Comparison of ENCODE assay signal across 26 mouse cellular contexts in genomic region chr4:145670385-145670784, GRCm38 (mm10). TPM values are rescaled to one million over a fixed set of nuclear protein-coding genes. Genes with fewer than 3 reads are reported as not detected.
"Had no signal": no experiment of that assay in that cellular context is flagged by ENCODE, and none has a peak within 500 bp of the region (broad histone marks: within the 10 kb centered on the region; RNA-seq: fewer than 3 reads in every experiment).

Gene Zfp980, plus strand, starts transcription at chr4:145670685.

RNA-seq across cellular contexts. Expression of gene Zfp980, which starts in this region (rescaled TPM):
- total RNA-seq: hematopoietic stem cell, adult 5-6 weeks; hindbrain, postnatal 0 days; layer of hippocampus, adult 2 months had no signal
- polyA plus RNA-seq: heart, embryonic 11.5 days; heart, embryonic 12.5 days; heart, embryonic 13.5 days; heart, embryonic 14.5 days; heart, embryonic 15.5 days; heart, embryonic 16.5 days; heart, postnatal 0 days; hindbrain, embryonic 10.5 days; hindbrain, embryonic 11.5 days; hindbrain, embryonic 12.5 days; hindbrain, embryonic 13.5 days; hindbrain, embryonic 14.5 days; hindbrain, embryonic 15.5 days; hindbrain, embryonic 16.5 days; hindbrain, postnatal 0 days; intestine, embryonic 14.5 days; intestine, embryonic 15.5 days; intestine, embryonic 16.5 days; intestine, postnatal 0 days; kidney, adult 2 months; kidney, embryonic 14.5 days; kidney, embryonic 16.5 days; kidney, postnatal 0 days; large intestine, adult 2 months had no signal
